Mouse (Mus musculus) common myeloid progenitor, adult 5-6 weeks (primary cell): ENCODE data around the gene Pipox. TPM values are rescaled to one million over a fixed set of nuclear protein-coding genes. Genes with fewer than 3 reads are reported as not detected.

Source experiments
- ATAC-seq: replicated peaks from 2 replicates; pipeline ENCODE4 v1.8.0; 2016; ENCODE audit warnings: low read depth, mild to moderate bottlenecking, moderate TSS enrichment, inconsistent platforms; ENCODE audit not compliant: poor library complexity, severe bottlenecking
- total RNA-seq: library from RNA; stranded (forward); fragments of 200-1000, 187-1606 nt; gene quantifications from 2 replicates; pipeline ENCODE4 v1.2.3, GENCODE M21; 2017

Pipox gene
- not detected in 2 replicates for total RNA-seq

DNA sequence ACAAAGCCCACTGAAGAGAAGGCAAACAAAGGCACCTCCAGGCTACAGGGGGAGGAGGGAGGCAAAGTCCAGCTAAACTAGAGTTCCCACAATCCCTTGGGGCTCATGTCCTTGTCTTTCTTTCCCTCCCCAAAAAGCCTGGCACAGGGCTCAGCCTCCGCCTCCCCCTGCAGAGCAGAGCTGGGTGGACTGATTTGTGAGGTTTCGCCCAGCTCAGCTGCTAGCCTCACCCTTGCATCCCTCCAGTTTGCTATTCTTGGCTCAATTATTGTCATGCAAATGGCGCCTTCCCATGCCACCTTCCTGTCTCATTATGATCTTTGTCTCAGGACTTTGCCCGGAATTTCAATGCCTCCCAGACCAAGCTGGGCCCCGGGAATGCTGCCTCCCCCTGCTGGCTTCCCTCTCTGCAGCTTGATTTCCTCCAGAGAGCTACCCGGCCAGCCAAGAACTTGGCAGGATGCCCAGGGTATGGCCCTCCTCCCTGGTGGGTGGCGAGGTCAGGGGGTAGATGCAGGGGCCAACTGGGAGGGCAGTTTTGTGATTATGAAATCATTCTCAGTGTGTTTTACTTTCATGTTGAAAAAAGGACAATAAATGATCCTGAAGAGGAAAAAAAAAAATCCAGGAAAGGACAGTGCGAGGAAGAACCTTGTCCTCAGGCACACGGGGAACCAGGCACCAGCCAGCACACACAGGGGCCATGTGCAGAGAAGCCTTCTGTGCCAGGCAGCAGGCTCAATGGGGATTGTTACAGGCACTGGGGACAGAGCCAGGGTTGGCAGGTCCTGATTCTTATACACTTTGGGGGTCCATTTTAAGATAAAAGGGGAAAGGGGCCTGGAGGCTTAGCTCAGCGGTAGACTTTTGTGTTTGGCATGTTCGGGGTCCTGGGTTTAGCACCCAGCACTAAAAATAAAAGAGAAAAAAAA lies at the start of gene Pipox:
Gene Pipox (minus strand): TSS at position 310 of the 932 bp plus-strand sequence.
- peak; percentile 69 for ATAC-seq

DNA sequence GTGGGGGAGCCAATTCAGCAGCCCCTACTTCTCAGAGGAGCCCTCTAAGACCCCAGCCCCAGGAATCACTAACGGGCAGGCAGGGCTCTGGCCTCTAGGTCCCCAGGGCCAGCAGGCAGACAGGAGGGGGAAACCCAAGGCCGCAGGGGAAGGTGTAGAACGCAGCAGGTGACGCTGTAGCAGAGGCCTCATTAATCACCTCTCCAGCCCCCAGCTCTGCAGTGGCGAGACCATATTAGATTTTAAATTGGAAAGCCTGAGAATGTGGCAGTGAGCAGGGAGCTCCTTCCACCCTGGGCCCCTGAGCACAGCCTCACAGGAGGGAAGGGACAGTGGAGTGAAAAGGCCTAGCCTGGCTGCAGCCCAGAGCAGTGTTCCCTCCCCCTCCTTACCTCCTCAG lies 48.3 kb upstream of the Pipox start:
- no peak for ATAC-seq

DNA sequence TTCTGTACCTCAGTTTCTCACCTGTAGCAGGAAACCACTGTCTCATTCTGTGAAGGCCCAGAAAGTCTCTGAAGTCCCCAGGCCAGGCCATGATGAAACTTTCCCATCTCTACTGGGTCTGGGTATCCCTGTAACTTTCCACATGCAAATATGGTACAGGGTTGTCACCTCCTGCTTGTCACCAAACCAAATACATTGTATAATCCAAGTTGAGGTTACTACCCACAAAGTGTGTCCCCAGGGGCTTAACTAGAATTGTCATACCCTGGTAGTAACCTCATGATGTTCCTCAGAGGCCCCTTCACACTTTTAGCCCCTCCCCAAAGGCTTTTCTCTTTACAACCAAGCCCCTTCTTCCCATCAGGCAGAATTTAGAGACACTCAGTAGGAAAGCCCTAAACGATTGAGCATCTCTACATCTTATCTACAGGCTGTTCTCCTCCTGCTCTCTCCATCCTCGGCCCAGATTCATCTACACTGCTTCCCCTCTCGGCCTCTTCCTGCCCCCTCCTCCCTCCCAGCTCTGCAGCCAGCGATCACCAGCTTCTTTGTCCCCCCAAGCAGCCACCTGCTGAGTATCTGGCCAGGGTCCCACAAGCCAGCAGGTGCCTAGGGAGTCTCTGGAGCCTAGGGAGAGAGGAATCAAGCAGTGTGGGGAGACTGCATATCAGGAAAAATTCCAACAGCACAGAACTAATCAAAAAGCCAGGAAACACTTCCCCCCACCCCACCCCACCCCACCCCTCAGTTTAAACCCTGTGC lies 43.9 kb upstream of the Pipox start:
- no peak for ATAC-seq

DNA sequence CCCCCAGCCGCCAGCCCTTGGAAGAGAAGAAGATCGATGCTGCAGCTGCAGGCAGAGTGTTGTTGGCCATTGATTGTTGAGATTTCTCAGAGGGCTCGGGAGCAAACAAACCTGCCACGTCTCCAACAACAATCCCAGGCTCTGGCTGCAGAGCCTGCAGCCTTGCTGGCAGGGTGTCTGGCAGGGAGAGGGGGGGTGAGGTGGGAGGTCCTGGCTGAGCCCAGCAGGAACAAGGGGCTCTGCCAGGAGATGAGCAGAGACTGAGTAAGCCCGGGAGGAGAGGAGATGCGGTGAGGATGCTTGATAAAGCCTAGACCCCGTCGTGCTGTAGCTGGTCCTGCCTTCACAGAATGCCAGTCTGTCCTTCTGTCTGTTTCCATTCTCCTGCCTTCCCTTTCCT lies 43.0 kb upstream of the Pipox start:
- ATAC-seq = no peak

DNA sequence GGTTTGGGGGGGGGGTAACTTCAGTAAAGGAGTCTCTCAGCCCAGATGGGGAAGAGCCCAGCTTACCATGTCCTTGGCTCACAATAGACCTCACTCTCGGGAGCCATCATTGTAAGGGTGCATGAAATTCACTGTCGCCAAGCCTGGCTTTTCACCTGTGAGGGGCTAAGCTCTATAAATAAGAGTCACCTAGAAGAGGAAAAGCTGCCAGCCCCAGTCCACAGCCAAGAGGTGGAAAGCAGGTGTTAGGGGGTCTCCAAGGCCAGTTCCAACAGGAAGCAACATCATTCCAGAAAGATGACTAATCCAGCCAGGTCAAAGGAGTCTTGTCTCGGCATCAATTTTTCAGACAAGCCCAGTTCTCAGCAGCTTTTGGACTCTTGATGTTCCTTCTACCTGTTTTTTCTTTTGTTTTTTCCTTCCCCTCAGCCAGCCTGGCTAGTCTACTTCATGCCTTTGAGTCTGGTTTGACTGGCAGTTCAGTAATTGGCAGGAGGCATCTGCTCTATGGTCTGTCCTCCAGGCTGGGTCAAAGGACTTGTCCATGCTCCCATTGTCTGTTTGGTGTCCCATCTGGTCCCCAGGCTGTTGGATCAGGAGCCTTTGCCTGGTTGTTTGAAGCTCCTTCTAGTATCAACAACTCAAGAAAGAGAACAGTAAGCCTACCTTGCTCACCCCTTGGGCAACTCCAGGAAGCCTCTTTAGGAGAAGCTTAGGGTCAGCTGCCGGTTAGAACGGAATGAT lies 40.8 kb upstream of the Pipox start:
- ATAC-seq = no peak

DNA sequence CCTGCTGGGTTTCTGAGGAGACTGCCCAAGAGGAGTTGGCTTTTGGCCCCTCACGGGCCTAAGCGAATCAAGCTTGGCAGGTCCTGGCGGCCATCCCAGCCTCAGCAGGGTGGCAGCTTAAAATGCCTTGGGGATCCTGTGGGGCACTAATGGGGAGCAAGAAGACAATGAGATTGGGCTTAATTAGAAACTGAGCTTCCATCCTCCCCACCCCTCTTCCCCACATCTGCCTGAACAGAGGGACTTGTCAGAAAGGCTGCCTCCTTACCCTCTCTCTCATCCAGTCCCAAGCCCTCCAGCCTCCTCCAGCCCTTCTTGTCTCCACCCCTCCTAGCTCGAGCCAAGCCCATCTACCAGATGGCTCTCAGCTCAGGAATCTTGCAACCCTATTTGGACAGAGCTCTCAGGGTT lies 40.2 kb upstream of the Pipox start:
- ATAC-seq = no peak

DNA sequence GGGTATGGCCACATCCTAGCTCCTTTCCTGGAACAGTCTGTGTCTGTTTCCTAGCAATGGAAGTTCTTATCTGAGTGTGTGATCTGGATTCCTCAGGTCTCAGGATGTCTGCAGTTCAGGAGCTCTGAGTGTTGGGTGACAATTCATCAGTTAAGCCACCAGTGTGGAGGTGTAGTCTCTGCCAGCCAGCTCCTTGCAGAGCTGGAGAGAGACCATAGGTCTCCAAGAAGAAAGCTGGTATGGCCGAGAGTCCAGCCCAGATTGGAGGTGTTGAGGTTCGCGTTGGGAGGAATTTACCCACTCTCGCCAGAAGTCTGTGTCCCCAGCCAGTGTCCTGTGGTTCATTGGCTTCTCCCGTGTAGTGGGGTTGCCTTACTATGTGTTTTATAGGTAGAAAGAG lies 38.7 kb upstream of the Pipox start:
- ATAC-seq = no peak

DNA sequence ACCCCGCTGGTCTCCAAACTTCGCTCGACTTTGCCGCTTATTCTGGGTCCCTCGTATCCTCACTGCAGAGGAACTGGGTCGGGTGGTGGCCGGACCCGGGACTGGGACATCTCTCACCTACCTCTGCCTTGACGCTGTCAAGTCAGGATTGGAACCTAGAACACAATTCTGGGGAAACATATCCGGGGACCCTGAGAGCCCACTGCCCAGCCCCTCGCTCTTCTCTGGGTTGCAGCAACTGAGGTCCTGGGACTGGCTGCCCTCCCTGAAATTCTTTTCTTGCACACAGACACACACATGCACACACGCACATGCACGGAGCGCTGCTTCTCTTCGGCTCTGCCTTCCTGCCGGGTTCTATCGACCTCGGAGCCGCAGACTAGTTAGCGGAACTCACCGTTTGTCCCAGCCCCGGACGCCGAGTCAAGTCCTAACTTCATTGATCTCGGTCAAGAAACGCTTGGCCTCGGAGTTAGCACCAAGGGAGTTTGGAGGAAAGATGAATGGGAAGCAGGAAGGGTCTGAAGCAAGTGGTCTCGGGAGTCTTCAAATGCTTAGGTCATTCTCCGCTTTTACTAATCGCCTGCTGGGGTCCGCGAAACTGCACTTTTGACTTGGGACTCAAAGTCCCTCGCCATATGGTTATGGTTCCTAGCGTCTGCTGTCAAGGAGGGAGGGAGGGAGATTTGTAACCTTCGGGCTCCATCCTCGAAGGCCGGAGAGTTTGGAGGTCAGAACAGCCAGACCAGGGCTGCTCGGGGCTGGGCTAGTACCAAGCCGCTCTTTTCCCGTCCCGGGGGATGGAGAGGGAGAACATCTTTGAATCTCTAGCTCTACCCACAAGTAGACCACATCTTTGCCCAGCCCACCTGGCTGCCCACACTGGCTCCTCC lies 37.9 kb upstream of the Pipox start:
- ATAC-seq = no peak

DNA sequence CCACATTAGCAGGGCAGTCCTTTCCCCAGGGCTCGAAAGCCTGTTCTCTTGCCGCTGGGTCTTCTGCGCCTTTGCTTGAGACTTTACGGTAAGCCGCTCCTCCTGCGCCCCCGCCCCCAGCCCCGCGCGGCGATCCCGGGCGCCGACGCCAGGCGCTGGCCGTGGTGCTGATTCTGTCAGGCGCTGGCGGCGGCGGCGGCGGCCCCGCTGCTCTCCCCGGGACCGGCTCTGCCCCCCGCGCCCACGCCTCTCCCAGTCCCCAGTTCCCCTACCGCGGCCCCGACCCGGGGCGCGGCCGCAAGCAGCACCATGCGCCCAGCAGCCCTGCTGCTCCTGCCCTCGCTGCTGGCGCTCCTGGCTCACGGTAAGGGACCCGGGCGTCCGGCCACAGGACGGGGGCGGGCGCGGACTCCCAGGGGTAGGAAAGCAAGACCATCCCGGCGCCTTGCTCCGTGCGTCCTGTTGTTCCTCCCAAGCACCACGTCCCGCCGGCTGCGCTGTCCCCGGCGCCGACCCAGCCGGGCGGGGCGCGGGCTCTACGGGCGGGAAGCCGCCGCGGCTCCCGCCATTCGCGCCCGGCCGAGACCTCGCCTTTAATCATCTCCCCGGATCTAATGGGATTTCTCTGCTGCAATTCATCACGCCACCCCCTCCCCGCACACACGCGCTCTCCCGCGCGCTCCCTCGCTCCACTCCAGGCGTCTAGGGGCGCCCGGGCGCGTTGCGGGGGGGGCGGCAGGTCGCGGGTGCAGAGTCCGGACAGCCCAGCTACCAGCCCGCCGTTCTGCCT lies 37.0 kb upstream of the Pipox start, which contains the start of gene Sez6:
Gene Sez6 (plus strand): TSS at position 50 of the 790 bp plus-strand sequence.
- ATAC-seq = peak; percentile 80

DNA sequence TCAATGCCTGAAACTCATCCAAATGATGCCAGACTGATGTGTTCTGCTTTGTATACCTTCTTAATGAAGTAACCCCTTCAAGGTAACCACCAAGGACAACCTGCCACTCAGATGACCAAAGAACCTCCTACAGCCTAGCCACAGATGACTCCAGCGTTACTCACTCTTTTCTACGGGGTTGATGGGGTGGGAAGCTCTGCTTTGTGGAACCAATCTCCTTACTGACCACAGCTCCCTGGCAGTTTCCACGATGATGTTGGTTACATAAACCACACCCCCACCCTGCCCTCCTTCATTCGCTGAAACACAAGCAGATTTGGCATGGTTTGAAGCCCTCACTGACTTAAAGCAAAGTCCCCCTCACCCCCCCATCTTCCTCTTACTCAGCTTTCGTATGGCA lies 33.9 kb upstream of the Pipox start:
- ATAC-seq = no peak

DNA sequence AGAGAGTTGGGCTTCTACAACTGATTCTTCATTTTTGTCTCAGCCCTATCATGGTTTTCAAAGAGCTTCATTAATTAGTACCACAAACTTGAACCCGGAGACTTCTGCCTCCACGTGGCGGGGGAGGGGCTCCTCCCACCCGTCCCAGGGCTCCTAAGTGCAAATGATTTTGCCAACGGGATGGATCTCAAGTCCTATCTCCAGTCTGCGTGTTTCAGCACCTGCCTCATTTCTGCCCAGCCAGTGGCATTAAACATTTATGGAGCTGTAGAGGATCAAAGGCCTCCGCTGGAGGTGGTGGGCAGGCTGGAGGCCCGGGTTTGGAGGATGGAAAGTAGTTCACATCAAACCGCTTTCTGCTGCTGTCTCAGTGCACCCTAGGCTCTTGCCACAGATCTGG lies 32.8 kb upstream of the Pipox start:
- ATAC-seq = no peak

DNA sequence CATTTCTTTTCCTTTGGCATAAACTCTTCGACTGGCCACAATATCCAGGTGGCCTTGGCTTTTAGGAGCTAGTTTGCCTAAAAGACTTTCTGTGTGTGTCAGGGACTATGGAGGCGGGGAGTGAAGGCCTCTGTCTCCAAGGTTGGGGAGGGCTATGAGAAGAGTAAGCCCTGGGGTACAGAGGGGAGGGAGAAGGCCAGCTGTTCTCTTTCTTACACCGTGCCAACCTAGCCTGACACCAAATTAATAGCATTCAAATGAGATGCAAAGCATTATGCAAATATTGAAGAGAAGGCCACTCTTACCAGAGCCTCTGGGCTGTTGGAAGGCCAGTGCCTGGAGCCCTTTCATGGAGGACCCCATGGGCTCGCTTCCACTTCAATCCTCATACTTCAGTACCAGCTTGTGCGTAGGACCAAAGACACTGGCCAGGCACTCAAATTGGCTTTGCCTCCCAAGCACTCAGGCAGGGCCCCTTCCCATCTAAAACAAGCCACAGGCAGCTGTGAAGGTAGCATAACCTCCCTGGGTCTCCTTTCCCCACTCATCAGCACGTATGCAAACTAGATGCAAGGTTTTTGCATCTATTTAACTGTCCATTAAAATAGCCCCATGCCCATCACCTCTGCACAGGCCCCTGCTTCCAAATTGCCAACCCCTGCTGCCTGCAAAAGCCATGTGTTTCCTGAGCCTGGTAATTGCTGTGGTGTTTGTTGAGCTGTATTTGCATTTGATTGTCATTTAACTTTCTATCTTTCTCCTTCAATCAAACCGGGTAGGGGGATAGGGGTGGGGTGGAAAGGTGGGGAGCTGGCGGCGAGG lies 32.2 kb upstream of the Pipox start:
- ATAC-seq = no peak

DNA sequence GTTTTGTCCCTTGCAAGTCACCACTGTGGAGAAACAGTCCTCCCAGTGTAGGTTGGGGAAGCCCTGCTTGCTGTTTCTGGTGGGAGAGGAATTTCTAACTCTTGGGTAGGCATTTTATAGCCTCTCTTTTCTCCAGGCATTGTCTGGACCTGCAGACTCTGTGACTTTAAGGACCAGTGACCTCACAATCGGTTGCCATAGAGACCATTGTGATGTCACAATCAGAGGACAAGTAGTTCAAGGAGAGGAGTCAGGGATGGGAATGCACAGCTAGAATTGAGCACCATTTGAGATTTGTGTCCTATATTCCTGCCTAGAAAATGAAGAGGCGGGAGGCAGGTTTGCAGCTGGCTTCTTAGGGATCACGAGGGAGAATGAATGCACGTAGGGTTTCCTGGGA lies 29.4 kb upstream of the Pipox start:
- ATAC-seq = no peak

DNA sequence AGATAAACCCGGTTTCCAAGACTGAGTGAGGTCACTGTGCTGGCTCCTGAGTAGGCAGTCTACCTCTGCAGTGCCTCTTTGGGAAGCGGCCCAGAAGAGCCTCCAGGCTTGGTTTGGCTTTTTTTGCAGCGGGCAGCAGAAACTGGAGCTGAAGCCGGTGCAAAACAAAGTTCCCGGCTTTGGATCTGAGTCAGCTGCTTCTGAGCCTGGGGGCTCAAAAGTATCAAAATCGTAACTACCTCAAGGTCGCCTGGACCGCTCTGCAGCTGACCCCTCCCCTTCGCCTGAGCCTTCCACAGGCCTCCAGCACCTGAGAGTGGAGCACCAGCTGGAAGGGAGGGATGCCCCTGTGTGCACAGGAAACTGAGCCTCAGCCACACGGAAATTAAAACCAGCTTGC lies 23.3 kb upstream of the Pipox start:
- ATAC-seq = no peak

DNA sequence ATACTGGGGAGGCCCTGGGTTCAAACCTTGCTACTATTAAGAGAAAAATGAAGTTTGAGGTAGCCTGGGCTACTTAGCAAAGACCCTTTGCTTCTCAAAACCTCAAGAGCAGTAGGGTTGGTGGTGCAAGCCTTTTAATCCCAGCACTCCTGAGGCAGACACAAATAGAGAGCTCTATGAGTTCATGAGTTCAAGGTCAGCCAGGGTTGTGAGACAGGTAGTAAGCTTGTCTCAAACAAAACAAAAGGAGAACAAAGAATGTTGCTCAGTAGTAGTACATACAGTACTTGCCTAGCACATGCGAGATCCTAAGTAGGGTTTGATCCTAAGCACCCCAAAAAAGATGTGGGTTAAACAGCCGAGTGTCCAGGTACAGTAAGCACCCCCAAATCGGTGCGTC lies 22.8 kb upstream of the Pipox start:
- no peak for ATAC-seq

DNA sequence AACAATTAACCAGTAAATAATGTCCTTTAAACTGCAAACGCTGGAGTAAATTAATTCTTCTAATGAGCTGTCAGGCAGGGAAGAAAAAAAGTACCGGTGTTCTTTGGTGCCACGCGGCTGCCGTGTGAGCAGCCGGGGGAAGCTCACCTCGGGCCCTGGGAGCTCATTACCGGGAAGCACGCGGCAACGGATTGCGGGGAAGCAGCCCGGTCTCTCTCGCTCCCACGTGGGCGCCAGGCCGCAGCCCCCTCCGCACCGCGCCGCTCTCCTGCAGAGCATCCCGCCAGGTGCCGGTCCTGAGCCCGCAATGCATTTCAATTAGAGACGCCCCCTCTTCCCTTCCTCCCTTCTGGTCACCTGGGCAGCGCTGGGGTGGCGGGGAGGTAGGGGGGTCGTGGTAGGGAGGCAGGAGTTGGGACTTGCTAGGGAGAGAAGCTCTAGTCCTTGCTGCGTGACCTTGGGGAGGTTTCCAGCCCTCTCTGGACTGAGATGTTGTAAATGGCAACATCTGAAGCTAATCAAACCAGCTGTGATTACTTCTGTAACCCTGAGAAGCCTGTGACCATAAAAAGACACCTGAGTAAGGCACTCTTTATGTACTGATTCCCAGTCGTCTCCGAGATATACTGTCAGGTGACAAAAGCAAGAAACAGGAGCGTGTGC lies 20.8 kb upstream of the Pipox start:
- no peak for ATAC-seq

DNA sequence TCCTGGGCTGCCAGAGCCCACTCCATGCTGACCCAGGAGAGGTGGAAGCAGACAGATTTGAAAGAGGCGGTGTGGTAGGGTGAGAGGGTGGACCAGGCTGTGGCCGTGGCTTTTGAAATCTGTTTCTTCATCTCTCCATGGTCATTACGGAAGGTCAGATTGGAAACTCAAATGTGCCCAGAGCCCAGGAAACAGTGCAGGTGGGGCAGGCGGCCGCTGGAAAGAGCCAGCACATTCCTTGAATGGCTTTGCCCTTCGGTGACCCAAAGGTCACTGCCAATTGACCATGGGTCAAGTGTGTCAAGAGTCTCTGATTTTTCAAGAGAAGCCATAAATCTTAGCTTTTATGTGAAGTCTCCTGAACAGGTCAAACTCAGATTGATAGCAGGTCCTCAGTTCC lies 19.6 kb upstream of the Pipox start:
- no peak for ATAC-seq
